Mouse (Mus musculus): ENCODE results near the gene Slc22a23. TPM values are rescaled to one million over a fixed set of nuclear protein-coding genes. Genes with fewer than 3 reads are reported as not detected.

The Slc22a23 gene
- total RNA-seq, 2 experiments from 2014 or later: 0.62 to 1.4 TPM

DNA sequence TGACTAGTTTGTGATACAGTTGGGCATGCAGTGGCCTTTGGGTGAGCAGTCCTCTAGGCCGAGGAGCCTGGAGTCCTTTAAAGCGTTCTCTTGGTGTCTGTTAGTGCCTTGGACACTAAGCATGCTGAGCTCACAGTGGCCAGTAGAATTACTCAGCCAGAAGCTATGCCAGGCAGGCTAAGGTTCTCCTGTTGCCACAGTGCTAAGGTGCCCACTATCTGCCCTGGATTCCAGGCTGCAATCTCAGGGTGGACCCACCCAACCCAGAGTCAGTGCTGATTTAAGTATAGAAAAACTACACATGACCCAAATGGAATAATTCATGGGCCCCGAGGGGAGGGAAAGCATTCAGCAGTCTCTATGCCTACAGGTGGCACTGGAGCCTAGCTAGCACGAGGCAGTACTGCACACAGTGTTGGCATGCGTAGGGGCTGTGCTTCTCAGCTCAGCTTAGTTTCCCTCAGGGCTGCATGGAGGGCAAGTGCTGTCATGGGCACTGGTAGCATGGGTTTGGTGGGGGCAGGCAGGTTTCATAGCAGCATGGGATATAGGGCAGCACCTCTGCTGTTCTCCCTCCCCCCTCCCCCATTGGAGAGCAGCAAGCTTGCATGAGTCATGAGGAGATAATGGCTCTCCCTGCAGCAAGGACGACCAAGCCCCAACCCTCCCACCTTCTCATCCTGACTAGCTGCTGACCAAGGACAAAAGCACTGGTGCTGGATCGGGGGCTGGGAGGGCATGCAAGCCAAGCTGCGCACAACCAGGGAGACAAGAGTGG is 152.4 kb downstream of the Slc22a23 start:
- ATAC-seq (replicated peaks; ENCODE audit: poor library complexity): no peak

GRCm38 (mm10) chr13:34187571-34187970 is 157.4 kb downstream of the Slc22a23 start:
- ATAC-seq (replicated peaks; ENCODE audit: poor library complexity): peak; percentile 93

- no peak for ATAC-seq (replicated peaks; ENCODE audit: poor library complexity)
Measured at GRCm38 (mm10) chr13:34185371-34185770, 159.6 kb downstream of the Slc22a23 start.

- no peak for ATAC-seq (replicated peaks; ENCODE audit: poor library complexity)
Measured at GRCm38 (mm10) chr13:34181624-34182023, 163.4 kb downstream of the Slc22a23 start.

DNA sequence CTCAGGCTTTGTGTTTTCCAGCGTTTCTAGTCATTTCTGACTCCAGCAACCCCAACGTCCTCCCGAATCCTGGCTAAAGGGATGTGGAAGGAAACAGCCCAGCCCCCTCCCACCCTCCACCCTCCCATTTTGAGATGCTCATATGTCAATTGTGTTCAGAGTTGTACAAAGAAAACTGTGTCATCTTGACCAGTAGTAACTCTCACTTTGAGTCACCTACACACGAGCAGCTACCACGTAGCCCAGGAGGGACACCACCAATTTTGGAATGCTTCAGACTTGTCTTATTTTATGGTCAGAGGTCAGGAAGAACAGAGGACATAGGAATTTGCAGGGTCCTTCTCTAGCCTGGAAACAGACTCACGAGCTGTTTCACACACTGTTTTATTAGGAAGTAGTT is 171.0 kb downstream of the Slc22a23 start:
- ATAC-seq (replicated peaks; ENCODE audit: poor library complexity): no peak

DNA sequence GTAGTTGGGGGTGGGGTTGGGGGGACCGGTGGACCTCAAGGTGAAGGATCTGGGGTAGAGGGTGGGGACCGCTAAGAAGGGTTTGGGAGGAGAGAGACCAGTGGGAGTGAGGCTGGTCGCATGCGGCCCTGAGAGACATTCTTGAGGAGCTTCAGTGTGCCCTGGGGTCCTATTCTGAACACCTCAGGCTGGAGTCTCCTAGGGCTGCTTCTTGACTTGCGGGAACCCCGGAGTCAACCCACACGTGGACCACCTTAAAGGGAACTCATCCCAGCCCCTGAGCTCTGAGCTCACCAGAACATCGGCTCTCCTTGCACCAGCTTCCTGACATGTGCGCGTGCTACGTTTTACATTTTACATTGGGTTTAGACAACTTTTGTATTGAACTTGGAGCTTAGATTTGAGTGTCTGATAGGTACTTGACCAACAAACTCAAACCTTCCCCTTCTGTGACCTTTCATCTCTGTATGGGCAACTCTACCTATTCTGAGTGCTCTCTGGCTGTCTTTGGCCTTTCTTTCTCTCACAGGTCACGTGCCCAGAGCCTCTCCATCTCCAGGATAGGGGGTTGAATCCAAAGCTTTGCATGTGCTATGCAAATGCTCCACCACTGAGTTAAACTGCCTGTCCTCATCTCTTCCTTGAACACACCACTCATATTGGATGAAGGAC is 181.5 kb downstream of the Slc22a23 start:
- peak; percentile 21; the same call in 1 of the 2 replicates for ATAC-seq (replicated peaks; ENCODE audit: poor library complexity)

DNA sequence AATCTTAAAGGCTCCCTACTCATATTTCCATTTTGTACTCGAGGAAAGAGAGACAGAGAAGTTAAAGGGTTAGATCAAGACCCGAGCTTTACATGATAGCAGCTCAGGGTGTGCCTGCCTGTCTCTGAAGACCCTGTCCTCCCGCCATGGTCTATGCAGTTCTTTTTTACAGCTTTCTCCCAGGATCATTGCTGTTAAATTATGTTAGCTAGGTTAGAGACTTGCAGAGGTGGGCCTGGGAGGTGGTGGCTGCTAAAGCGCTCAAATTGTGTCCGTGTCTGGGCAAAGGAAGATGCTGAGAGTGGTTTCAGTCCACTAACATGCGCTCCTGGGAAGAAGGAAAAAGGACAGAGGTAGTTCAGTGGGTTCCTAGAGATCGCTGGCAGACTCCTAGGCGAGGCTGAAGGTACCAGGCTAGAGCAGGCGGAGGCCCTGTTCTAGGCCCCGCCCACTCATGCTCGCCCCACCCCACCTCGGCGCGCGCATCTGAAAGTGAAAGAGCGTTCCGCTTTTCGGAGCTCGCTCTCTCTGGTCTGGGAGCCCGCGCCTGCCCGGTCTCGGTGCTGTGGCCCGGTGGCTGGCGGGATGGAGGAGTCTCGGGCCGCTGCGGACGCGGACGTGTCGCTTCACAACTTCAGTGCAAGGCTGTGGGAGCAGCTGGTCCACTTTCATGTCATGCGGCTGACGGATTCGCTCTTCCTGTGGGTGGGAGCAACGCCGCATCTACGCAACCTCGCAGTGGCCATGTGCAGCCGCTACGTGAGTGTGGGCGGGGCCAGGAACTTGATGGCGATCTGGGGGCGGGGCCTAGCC is 182.3 kb downstream of the Slc22a23 start, which contains the start of gene Psmg4:
Psmg4 (plus strand) TSS at position 474 of the 813 bp plus-strand sequence.
- peak; percentile 93 for ATAC-seq (replicated peaks; ENCODE audit: poor library complexity)

DNA sequence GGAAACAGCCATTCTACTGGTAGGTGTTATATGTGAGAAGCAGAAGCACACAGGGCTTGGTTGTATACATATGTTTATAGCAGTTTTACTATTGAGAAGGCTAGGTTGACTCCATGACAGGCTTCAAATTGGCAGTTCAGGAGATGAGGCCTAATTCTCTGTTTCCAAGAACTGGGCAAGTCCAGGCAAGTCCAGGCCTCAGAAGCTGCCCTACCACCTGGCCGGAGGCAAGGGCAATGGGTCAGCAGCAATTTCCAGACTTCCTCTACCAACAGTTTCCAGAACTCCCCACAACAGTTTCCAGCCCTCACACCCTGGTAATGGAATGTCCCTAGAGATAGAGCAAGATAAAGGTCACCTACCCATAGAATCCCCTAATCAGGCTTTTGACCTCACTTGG is 185.1 kb downstream of the Slc22a23 start:
- ATAC-seq (replicated peaks; ENCODE audit: poor library complexity): no peak

- no peak for ATAC-seq (replicated peaks; ENCODE audit: poor library complexity)
Measured at GRCm38 (mm10) chr13:34157596-34158157, 187.3 kb downstream of the Slc22a23 start.

GRCm38 (mm10) chr13:34156840-34157185 is 188.2 kb downstream of the Slc22a23 start:
- ATAC-seq (replicated peaks; ENCODE audit: poor library complexity): no peak

DNA sequence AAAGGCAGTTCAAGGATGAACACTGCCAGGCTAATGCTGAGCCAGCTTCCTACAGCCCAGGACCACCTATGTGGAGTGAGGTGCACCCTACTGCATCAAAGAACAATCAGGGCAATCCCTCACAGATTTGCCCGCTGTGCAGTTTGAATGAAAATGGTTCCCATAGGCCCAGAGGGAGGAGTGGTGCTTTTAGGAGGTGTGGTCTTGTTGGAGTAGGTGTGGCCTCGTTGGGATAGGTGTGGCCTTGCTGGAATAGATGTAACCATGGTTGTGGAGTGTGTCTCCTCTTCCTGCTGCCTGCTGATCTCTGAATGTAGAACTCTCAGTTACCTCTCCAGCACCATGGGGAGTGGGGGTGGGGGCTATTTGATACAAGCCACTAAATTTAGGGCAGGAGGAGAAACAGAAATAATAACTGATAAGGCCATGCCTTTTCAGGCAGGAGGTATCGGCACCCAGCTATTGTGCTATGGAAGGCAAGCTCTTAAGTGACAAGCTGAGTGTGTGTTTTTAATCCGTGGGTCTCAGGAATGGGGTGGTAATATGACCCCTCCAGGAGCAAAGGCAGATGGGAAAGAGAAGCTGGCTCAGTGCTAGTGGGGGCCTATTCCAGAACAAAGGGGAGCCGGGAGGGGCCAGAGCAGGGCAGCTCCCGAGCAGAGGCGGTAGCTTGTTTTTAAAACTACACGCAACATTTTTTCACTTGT is 188.7 kb downstream of the Slc22a23 start:
- peak; percentile 58 for ATAC-seq (replicated peaks; ENCODE audit: poor library complexity)

GRCm38 (mm10) chr13:34154931-34155272 is 190.1 kb downstream of the Slc22a23 start:
- ATAC-seq (replicated peaks; ENCODE audit: poor library complexity): peak; percentile 63

DNA sequence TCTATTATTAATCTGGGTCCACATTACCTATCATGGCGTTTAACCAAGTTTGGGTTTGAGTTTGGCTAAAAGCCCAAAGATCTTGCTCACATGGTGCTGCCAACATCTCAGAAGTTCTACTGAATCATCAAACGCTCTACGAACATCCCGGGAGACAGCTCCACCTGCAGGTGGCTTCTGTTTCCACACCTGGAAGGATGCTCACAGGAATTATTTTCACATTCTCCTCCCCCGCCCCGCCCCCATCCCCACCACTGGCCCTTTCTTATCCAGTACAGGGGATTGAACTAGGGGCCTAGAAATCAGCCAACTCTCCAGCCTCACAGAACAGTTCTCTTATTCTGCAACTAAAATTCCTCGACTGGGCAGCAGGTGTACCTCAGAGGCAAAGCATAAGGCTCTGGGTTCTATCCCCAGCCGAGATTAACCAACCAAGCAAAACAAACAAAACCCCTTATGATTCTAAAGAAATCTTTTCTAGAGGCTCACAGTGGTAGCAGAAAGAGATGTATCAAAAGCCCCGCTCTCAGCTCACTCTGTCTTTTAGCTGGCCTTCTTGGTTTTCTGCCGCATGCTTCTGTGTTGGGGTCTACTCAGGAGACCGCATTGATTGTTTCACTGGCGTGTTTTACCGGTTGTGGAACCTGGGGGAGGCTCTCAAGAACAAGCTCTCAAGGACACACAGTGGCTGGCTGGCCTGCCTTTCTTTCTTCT is 190.6 kb downstream of the Slc22a23 start:
- ATAC-seq (replicated peaks; ENCODE audit: poor library complexity): peak; percentile 85

DNA sequence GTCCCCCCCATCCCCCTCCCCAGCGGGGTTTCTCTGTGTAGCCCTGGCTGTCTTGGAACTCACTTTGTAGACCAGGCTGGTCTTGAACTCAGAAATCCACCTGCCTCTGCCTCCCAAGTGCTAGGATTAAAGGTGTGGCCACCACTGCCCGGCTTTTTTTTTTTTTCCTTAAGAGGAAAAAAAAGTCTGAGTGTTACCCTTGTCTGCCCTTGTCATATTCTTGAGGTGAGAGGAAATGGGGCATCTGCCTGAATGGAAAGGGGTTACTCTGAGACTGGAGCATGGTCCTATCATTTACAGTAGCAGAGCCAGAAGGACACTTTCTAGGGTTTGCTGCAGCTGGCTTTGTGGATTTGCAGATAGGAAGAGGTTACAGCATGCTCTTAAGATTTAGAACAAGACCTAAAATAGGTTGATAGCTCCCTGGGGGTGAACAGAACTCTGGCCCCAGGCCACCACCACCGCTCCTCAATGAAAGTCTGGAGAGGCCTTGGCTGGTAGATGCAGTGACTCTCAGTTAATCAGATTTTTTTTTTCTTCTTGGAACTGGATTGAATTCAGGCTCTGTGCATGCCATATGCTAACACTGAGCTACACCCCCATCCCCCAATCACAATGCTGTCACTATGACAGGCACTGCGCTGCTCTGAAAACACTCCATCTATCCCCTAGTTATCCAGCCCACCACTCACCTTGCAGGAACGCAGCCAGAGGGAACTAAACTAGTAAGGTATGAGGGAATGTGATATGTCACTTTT is 191.5 kb downstream of the Slc22a23 start:
- ATAC-seq (replicated peaks; ENCODE audit: poor library complexity): no peak

- no peak for ATAC-seq (replicated peaks; ENCODE audit: poor library complexity)
Measured at GRCm38 (mm10) chr13:34152695-34153094, 192.3 kb downstream of the Slc22a23 start.

GRCm38 (mm10) chr13:34151425-34151824 is 193.6 kb downstream of the Slc22a23 start:
- ATAC-seq (replicated peaks; ENCODE audit: poor library complexity): no peak

GRCm38 (mm10) chr13:34150271-34151027 is 194.5 kb downstream of the Slc22a23 start:
- no peak for ATAC-seq (replicated peaks; ENCODE audit: poor library complexity)

- no peak for ATAC-seq (replicated peaks; ENCODE audit: poor library complexity)
Measured at GRCm38 (mm10) chr13:34149463-34150176, 195.4 kb downstream of the Slc22a23 start.
